Mouse (Mus musculus) urinary bladder, postnatal 10 days (tissue): Measurements from ENCODE around the gene Acsl1.
"Not testable (repeated sequence)": the region's sequence is repeated elsewhere in the genome, so short reads cannot be mapped to it uniquely, and the experiment has no call there.

ENCODE experiments used
- DNase-seq: peaks from one replicate; pipeline ENCODE4 v3.0.0; 2022; ENCODE audit warnings: low spot score

Gene Acsl1

DNA sequence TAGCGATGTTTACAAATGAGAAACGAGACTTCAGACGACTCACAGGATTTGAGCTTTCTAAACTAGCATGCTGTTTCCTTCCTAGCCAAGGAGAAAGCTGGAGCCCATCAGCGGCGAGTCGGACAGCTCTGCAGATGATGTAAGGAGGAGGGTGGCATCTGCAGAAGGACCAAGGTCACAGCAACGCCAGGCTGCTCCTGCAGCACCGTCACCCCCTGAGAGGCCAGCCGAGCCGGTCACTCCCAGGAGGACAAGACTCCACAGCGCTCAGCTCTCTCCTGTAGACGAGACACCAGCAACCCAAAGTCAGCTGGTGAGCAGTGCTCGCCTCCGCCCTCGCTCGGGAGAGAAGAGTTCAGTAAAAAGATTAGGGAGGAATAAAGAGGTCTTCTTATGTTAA, 91.5 kb downstream of the Acsl1 start:
- no peak for DNase-seq

DNA sequence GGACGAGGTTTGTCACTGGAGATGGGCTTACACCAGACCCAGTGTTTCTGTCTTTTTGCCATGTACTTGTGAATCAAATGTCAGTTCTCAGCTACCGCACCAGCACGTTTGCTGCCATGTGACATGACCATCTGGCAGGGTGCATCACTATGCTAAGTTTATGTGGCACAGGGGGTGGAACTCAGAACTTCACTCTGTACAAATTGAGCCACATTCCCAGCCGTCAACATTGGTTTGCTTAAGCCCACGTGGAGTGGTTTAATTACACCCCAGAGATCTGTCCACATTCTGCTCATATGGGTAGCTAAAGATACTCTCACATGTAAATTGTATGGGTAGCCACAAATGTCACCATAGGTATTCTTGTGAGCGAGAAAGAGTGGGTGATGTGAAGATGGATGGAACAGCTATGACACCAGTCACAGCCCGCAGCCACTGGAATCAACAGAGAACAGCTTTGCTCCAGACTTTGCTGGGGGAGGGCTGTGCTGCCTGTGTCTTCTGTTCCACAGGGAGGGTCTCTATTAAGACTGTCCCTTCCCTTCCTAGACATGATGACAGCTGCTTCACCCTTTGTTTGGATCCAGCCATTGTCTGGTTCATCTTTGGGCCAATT, 96.2 kb downstream of the Acsl1 start:
- no peak for DNase-seq

DNA sequence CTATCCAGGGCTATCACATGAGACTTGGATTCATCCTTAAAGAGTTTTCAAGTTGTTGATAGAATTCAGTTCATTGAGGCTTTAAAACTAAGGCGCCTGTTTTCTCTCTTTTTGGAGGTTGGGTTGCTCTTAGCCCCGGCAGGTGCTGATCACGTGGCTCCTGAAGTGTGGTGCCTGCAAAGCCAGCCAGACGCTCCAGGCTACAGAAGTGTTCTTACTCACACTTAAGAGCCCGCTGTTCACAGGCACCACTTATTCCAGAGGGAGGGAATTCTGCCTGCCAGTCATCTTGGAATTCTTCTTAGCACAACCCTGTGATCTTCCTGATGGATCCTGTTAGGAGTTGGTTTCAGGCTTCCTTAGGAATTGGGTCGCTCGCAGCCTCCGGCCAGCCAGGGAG, 97.1 kb downstream of the Acsl1 start:
- no peak for DNase-seq

DNA sequence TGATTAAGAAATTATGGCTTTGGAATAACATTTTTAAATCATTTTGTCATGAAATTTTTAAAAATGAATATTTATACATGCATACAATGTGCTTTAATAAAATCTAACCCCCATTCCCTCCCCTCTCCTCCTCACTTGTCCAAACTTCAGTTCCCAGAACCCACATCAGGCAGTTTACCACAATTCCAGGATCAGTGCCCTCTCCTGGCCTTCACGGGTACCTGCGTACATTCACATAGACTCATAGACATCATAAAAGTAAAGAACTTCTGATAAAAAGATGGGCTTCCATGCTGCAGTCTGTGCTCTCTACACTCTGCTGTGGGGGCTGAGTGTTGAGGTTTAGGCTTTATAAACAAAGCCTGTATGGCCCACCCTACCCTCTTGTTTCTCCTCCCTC, 98.1 kb downstream of the Acsl1 start:
- no peak for DNase-seq

DNA sequence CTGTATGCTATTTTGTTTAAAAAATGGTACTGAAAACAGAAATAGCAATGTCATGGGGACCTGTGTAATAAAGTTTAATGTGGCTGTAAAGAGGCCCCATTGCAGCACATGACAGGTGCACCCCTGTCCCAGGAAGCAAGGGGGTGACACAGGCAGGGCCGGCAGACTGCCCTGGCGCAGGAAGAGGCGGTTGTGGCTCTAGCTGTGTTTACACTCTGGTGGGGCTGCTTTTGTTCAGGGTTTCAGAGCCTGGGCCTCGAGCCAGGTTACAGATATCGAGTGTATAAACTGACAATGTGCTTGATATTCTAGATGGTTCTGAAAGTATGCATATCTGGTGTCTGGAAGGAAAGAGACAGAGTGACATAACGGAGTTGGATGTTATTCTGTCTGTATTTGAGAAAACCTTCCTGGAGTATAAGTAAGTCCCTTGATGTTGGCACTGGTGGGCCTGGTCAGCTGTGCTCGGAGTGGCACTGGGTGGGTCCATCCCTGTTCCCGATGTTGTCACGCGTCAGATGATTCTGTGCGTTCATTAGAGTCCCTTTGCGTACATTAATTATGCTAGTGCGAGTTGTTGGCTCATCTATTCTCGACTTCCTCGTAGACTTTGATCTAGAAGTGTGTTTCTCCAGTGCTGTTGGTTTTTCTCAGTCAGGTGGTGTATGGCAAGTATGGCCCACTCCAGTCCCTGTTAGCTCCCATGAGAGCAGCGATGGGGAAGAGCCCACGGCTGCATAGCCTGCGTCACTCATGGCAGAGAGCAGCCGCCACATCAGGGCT, 99.0 kb downstream of the Acsl1 start:
- no peak for DNase-seq

DNA sequence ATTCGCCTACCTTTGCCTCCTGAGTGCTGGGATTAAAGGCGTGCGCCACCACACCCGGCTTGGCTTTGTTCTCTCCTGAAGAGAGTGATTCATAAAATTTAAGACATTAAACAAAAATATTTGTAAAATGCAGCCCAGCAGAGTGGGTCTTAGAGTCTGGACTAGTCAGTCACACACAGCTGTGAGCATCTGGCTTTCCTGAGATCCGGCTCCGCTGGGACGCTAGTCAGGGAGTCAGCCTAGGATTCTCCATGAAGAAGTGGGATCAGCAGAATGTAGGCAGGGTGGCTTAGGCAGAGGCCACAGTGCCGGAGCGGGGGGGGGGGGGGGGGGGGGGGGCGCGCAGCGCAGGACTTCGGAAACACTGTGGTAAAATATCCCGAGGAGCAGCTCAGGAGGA, 99.8 kb downstream of the Acsl1 start:
- DNase-seq: no peak

DNA sequence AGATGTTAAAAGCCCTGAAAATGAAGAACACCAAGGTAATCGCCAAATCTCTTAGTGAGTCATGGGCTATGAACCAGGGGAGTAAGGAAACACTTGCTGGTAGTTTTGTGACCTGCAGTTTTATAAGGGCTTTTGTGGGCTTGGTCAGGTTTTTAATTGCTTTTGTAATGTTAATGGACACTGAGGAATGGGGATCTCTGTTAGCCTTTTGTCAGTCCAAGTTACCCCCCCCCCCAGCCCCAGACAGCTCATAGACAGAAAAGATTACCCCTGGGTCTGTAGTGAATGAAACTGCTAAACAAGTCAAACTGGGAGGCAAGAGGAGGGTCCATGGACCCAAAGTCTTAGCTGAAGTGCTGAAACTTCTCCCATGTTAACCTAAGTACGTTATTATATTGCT, 102.6 kb downstream of the Acsl1 start:
- DNase-seq: no peak

DNA sequence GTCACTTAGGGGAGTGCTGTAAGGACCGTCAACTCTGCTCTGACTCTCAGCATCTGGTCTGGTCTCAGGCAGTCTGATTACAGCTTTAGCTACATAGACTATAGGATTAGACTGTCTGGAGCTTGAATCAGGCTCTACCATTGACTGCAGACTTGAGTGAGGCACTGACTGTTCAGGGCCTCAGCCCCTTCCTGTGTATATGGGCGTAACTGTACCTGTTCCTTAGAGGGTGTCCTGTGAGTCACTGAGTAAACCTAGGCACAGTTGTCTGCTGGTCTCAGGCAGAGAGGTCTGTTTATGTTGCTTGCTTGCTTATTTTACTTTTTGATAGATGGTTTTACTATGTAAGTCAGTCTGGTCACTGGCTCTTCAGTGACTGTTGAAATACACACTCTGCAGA, 103.1 kb downstream of the Acsl1 start:
- no peak for DNase-seq

DNA sequence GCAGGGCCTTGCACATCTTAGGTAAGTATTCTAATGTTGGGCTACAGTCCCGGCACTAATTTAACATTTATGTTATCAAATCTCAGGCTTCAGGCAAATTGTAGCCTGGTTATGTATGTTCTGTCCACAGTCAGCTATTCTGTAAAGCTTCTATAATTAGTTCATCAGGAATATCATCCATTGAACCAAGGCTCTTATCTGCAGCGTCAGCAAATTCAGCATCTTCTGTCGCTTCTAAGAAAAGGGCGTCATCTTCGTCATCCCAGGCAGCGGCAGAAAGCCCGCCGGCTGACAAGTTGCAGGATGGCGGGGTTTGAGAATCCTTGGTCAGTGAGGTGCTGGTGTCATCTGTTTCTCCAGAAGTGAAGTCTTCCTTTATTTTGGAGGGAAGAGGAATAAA, 108.0 kb downstream of the Acsl1 start:
- DNase-seq: no peak

DNA sequence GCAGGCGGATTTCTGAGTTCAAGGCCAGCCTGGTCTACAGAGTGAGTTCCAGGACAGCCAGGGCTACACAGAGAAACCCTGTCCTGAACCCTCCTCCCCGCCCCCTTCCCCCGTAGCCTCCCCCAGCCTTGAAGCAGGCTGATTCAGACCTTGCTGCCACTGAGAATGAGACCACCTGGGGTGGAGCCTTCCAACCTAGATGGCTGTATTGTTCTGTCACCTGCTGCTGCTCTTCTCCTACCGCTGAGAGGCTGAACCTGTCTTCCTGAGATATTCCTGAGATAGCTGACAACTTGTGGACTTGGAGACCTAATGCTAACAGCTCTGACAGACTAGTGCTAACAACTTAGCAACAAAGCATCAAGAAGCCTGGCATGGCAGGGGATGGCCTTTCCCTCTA, 113.5 kb downstream of the Acsl1 start:
- DNase-seq: not testable (repeated sequence)

DNA sequence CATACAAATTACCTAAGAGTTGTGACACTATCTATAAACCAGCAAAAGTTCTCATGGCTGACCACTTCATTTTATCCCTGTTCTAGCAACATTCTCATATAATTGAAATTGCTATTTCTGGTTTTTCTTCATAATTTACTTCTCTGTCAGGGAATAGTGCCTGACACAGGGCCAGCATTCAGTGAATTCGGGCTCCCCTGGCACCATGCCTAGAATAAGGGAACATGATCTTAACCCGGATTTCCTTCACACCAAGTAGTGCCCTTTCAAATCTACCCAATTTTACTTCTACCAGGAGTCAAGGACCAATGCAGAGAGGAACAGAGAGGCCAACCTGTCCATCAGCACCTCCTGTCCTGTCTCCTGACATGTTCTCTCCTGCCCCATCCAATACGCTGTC, 114.7 kb downstream of the Acsl1 start:
- no peak for DNase-seq
